Mouse (Mus musculus): ENCODE results near the gene Lyrm1. TPM values are rescaled to one million over a fixed set of nuclear protein-coding genes. Genes with fewer than 3 reads are reported as not detected.

Lyrm1 gene
- total RNA-seq (2017) = 4.3 and 4.8 TPM in 2 replicates

DNA sequence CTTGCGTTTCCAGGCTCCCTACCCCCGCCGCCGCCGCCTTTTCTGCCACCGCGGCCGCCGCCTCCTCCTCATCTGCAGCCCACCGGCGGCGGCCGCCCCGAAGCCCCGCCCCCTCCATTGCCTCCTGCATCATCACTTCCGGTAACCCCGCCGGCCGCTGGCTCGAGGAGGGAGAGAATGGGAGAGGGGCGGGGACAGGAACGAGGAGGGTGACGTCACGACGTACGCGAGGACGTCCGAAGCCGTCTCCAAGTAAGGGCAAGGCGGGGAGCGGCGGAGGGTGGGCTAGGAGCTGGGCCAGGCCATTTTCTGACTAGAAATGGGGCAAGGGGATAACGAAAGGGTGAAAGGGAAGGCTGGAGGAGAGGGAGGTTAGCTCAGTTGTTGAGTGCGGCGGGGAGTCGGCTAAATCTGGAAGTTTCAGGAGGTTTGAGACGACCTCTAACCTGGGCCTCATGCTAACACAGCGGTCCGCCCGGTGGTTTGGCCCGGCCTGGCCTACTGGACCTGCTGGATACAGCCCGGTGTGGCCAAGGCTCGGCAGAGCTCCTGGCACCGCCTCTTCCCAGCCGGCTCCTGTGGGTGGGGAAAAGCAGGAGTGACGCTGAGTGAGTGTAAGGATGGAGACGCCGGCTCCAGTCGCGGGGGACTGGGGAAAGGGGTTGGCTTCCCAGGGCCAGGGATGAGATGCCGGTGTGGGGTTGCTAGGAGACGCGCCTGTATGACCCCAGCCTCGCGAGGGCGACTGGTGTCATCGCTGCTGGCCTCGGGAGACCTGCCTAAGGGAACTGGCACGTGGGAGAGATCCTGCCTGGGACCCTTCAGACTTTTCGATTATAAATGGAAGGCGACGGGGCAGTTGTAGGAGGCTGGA, at the start of gene Lyrm1, which contains the start of gene Dcun1d3:
Gene Lyrm1 (plus strand): TSS at position 223 of the 874 bp plus-strand sequence.
Gene Dcun1d3 (minus strand): TSS at position 660 of the 874 bp plus-strand sequence.
- ATAC-seq (ENCODE audit: extremely low read depth, insufficient number of reproducible peaks, low FRiP score, poor library complexity, severe bottlenecking) = peak; percentile 98

DNA sequence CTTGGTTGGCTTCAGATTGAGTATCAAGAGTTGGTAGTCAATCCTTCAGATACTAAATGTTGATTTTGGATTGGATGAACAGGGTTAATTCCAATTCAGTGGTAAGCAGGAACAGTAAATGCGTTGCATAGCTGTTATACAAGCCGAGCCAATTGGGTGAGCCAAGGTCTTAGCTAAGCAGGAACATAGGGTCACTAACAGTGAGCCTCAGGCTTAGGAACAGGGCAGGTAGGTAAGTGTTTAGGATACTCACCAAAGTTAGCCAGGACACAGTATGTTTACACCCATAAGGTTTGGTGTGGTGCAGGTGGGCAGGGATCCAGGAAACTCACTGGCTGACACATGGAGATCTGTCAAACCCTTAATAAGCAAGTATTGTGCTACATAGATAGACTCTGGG, 48.3 kb upstream of the Lyrm1 start:
- no peak for ATAC-seq (ENCODE audit: extremely low read depth, insufficient number of reproducible peaks, low FRiP score, poor library complexity, severe bottlenecking)

DNA sequence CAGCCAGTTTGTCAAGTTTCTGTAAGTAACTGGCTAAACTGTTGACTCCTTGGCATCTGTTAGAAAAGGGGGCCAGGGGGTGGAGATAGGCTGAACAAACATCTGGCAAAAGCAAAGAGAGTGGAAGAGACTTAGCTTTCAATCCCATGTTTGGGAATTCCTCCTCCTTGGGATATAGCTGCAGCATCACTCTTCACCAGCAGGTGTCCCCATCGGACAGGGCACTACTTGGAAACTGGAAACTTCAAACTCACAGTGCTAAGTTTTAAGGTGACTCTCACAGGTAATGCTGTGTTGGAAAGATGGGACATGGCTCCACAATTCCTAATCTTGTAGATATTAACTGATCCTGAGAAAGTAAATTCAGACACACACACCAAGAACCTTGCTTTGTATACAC, 46.6 kb upstream of the Lyrm1 start:
- ATAC-seq (ENCODE audit: extremely low read depth, insufficient number of reproducible peaks, low FRiP score, poor library complexity, severe bottlenecking) = 0 out of 2 replicates have a peak, but pooled peaks have one; percentile 36

DNA sequence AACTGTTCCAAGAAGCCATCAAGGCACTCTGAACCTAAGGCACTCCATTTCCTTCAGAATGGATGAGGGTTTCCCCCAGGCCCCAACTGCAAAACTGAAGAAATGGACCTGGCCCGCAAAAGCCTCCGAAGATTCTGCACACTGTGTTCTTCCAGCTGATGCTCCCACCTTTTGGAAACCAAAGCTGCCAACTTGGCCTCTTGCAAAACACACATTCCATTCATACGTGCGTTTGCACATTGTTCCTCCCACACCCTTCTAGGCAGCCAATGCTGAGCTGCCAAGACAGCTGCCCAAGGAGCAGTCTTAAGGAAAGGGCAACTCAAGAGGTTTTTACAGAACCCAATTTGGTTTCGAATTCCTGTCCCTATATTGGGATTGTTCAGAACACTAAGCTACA, 44.9 kb upstream of the Lyrm1 start:
- ATAC-seq (ENCODE audit: extremely low read depth, insufficient number of reproducible peaks, low FRiP score, poor library complexity, severe bottlenecking) = no peak

DNA sequence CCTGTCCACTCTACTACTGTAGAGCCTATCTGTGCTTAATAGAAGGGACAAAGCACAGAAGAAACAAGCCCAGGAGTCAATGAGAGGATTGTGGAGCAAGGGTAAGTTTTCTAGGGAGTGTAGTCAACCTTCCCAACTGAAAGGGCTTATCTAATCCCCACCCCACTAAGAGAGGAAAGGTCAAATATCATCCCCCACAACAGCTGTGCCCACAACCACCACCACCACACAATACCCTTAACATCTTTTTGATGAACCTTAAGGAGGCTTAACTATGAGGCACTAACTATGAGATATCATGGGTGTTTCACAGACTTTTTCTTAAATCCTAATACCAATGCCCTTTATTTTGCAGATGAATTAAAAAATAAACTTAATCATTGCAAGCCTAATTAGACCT, 43.2 kb upstream of the Lyrm1 start:
- ATAC-seq (ENCODE audit: extremely low read depth, insufficient number of reproducible peaks, low FRiP score, poor library complexity, severe bottlenecking) = no peak

DNA sequence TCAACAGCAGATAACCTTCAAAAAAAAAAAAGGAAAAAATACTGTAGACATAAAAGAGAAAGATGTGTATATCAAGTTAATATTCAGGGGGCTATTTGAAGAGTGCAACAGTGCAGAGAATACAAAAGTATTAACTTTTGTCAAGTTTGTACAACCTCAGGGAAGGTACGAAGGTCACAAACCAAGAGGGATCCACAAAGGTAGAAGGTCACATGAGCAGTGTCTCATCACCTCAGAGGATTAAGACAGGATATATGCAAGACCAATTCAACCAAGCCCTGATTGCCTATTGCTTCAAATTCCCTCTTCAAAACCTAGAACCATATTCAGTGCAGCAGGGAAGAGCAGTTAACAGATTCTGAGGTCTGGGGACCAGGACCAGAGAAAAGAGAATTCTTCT, 42.5 kb upstream of the Lyrm1 start:
- ATAC-seq (ENCODE audit: extremely low read depth, insufficient number of reproducible peaks, low FRiP score, poor library complexity, severe bottlenecking) = no peak

DNA sequence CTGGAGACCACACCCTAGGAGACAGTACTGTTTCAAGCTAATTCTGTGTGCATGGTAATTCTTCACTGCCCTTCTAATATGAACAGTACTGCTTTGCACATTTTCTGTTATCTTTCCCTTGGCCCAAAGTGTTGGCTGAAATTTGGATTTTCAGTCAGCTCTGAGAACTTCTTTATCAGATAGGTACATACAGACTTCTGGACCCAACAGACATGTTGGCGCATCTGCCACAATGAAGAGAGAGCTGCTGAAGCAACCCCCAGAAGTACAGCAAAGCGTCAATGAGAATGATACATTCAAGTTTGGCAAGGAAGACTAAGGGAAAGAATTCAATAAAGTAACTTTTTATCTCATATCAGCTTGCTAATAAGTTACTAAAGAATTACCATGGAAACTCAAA, 41.3 kb upstream of the Lyrm1 start:
- ATAC-seq (ENCODE audit: extremely low read depth, insufficient number of reproducible peaks, low FRiP score, poor library complexity, severe bottlenecking) = no peak

DNA sequence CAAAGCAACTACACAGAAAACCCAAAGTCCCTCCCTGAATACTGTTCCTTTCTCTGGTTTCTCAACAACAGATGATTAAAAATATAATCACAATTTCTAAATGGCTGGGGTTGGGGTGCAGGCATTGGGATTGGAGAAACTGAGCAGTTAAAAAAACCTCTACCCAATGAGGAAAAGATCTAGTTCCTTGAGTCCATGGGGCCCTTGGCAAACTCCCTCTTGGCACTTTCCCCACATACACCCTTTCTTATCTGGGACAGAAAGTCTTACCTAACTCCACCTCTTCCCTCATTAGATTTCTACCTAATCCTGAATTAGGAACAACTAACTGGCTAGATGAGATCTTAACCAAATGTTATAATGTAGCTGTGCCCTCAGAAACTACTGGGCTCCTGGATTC, 40.6 kb upstream of the Lyrm1 start:
- ATAC-seq (ENCODE audit: extremely low read depth, insufficient number of reproducible peaks, low FRiP score, poor library complexity, severe bottlenecking) = no peak

DNA sequence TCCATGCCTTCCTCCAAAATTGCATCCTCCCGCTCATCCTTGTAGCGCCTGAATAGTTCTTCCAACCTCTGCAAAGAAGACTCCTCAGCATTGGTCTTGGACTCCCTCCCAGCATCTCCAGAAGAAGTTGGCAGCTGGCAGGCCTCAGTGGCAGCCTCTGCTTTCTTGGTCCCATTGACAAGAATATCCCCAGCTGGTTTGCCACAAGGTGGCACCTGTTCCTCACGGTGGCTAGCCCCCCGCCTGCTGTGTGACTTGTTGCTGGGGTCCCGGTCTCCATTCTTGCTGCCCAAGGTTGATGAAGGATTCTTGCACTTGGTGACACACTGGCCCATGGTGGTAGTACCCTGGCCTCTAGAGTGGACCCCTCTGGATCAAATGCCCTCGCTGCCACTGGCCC, 36.2 kb upstream of the Lyrm1 start:
- no peak for ATAC-seq (ENCODE audit: extremely low read depth, insufficient number of reproducible peaks, low FRiP score, poor library complexity, severe bottlenecking)

DNA sequence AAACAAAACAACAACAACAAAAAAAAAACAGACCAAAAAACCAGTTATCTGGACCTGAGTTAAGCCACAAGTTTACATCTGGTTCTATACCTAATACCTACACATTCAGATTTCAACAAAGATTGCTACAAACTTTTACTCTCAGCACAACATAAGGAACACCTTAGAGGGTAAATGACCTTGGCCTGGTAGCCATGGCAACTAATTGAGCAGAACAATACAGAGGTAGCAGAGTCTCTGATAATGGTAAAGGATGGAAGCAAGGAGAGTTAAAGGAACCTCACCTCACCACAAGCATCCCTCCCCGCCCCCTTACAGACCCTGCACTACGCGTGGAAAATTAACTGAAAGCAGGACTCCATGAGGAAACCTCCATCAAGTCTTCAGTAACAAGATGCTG, 35.5 kb upstream of the Lyrm1 start:
- ATAC-seq (ENCODE audit: extremely low read depth, insufficient number of reproducible peaks, low FRiP score, poor library complexity, severe bottlenecking) = no peak

DNA sequence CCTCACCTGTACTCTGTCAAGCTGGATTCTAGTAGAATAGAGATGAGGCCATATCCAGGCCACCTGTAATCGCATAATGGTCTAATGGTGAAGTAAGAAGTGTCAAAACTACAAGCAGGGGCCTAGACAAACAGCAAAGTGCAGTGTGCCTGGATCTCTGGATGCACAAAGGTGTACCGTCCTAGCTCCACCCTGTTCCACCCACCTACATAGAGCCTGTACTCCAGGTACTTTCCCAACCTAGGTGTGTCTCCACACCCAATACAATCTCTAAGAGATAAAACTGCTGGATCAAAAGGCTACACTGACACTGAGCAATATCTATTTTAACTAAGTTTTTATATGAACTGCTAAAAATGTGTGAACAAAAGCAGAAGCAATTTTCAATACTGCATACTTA, 35.1 kb upstream of the Lyrm1 start:
- no peak for ATAC-seq (ENCODE audit: extremely low read depth, insufficient number of reproducible peaks, low FRiP score, poor library complexity, severe bottlenecking)

DNA sequence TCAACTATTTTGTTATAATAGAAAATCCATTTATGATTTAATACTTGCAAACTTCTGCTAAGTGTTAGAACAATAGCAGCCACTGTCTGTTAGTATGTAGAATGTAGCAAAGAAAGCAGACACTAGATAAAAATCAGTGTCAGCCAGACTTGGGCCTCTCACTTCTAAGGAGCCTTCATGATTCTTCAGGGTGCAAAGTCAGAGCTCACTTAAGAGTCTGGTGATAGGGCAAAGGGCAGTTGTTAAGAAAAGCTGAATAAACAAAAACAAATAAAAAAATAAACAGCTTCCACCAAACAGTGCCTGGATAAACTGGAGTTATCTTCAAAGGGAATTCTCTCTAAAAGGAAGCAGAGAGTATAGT, 34.7 kb upstream of the Lyrm1 start:
- ATAC-seq (ENCODE audit: extremely low read depth, insufficient number of reproducible peaks, low FRiP score, poor library complexity, severe bottlenecking) = no peak

DNA sequence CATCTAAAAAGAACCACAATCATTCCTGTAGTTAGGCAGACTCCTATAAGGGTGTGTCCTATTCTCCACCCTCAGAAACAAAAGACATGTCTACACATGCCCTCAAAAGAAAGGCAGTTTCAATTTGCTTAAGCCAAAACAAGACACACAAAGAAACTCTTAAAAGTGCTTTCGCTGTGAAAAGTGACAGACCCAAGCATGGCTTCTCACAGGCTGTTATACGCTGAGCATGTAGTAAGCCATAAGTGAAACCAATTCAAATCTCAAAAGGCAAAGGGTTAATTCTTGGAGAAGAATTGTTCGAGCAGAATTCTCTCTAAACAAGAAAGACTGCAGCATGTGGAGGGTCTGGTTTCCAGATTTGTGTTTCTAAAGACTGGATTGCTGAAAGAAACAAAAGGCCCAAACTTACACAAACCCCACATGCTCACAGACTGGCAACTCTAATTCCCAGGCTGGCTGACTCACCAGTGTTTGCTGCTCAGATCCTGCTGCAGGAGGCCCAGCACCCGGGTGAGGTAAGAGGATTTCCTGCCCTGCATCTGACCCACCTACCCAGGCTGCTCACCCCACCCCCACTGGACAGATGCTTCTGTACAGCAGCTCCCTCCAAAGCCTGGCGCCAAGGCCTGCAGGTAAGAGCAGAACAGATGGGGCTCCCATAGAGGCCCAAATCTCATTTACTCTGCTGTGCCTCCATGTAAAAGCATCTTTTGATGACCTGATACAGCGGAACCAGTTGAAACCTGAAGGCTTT, 34.1 kb upstream of the Lyrm1 start:
- peak; percentile 56 for ATAC-seq (ENCODE audit: extremely low read depth, insufficient number of reproducible peaks, low FRiP score, poor library complexity, severe bottlenecking)

DNA sequence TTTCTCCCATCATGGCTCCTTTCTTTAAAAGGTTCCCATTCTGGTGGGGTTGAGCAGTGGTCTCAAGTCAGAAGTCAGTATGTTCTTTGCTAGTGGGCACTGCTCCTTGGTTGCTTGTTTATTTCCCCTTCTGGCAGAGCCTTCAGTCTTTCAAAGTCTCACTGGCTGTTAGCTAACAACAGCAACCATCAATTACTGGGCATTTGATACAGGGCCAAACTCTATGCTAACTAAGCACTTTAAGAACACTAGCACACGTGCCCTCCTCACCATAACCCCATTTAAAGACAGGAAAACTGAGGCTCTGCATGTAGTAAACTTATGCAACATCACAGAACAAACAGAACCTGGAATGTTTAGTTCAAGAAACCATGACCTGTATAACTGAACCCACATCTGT, 33.5 kb upstream of the Lyrm1 start:
- ATAC-seq (ENCODE audit: extremely low read depth, insufficient number of reproducible peaks, low FRiP score, poor library complexity, severe bottlenecking) = no peak

DNA sequence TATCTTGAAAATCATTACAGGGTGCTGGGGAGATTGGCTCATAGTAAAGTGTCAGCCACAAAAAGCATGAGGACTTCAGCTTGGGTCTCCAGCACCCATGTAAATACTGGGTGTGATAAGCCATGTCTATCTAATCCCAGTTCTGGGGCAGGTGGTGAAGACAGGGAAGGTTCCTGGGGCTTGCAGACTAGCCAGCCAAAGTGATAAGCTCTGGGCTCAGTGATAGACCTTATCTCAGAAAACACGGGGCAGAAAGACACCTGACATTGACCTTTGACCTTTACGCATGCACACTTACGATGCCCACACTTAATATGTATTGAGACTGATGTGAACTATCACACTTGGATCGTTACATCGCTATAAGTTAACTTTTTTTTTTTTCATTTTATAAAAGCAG, 31.2 kb upstream of the Lyrm1 start:
- ATAC-seq (ENCODE audit: extremely low read depth, insufficient number of reproducible peaks, low FRiP score, poor library complexity, severe bottlenecking) = no peak

DNA sequence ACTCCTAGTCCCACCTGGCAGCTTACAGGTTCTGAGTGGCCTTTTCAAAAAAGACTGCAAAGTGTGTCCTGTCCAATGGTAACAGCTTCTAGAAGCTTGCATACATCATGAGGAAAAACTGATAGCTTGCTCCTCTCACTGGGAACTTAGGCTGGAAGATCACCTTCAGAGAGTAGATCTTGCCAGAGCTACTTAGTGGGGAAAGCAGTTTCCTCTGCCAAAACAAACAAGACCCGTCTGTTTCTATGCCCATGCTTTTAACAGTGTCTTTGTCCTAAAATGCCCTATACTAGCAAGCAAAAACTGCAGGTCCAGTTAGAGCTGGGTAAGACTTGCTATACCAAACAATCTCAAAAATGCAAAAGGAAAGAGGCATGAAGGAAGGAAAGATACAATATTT, 29.5 kb upstream of the Lyrm1 start:
- no peak for ATAC-seq (ENCODE audit: extremely low read depth, insufficient number of reproducible peaks, low FRiP score, poor library complexity, severe bottlenecking)

DNA sequence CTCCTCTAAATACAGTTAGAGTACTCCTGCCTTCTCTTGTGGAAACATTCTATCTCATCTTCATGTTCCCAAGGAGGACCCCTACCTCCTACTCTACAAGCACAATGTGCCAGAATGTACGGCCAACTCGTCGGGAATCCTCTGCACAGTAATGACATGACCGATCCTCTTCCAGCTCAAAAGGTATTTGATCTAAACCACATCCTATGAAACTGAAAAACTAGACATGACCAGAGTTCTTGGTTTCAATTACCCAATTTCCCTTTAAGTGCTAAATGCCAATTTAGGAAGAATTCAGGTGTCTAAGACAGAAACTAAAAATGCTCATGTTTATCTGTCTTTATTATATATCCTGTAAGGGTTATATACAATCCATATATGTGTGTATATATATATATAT, 23.5 kb upstream of the Lyrm1 start:
- ATAC-seq (ENCODE audit: extremely low read depth, insufficient number of reproducible peaks, low FRiP score, poor library complexity, severe bottlenecking) = no peak

DNA sequence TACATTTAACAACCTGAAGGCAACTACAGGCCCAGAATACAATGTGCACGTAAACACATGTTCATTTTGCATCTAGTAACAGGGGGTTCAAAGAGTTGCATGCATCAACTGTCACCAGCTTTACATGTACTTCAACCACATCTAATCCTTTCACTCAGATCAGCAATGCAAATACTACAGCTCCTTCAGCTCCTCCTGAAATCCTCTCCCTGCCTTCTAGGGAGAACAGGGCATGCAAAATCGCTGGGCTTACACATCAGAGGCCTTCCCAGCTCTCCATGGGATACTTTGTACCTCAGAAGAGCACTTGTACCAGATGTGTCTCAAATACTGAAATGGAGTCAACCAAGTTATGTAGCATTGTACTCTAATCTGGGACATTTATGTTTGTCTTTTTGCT, 22.6 kb upstream of the Lyrm1 start:
- ATAC-seq (ENCODE audit: extremely low read depth, insufficient number of reproducible peaks, low FRiP score, poor library complexity, severe bottlenecking) = no peak

DNA sequence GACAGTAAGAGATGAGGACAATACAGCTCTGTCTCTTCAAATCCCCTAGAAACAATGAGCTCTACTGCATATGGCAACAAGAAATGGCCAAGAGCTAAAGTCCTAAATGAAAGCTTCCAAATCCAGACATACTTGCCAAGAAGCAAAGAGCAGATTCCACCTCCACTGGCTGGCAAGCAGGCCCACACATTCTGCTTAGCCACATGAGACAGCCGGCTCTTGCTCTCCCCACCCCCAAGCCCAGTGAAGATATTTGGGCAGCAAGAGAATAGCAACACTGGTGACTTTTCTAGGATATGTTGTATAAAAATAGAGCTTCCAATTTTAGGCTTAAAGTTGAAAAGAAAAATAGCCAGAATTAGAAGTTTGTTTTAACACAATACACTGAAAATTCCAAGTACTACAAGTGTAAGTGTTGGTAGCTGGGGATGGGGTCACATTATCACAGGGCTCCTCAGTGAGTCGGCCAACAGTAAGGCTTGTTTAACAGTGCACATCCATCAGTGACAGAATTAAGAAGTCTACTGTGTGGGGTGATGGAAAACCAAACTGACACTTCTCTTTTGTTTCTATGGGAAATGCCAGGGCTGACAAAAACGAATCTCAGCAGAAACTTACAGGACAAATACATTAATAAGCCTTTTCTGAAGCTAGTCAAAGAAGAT, 19.8 kb upstream of the Lyrm1 start:
- ATAC-seq (ENCODE audit: extremely low read depth, insufficient number of reproducible peaks, low FRiP score, poor library complexity, severe bottlenecking) = no peak

DNA sequence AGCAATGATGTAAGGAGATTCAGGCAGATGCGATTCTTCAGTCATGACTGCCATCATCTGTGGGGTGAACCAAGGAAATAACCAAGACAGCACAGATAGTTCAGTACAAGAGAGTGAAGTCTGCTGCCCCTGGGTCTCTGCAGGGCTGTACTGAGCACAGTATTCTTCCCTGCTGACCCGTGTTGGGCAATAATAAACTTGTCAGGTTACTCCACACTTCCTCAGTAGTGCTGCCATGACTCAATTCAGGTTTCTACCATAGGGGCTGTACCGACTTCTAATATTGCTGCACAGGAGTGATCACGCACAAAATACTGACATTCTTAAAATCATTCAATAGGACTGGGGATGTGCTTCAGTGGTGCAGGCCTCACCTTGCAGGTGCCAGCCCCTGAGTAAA, 16.5 kb upstream of the Lyrm1 start:
- ATAC-seq (ENCODE audit: extremely low read depth, insufficient number of reproducible peaks, low FRiP score, poor library complexity, severe bottlenecking) = peak; percentile 82
